Mouse (Mus musculus): ENCODE data around the gene Rgp1. TPM values are rescaled to one million over a fixed set of nuclear protein-coding genes. Genes with fewer than 3 reads are reported as not detected.

Gene Rgp1
- polyA plus RNA-seq, 1 experiment, result 114 TPM

GRCm38 (mm10) chr4:43571395-43572045 lies 7.0 kb upstream of the Rgp1 start:
- peaks cover 63% of the 10 kb centered on the region for H3K36me3 ChIP-seq (ENCODE audit: control insufficient read depth, insufficient read depth, low read length)
- DNase-seq, result no peak
- H3K27me3 ChIP-seq (ENCODE audit: control insufficient read depth, insufficient read depth, low read length), result no peaks in the 10 kb centered on the region
- no peak overlapping the region for H3K27ac ChIP-seq (ENCODE audit: control insufficient read depth, insufficient read depth, low read length)
- TF ChIP-seq POLR2A (IDR thresholded peaks at IDR 0.05; ENCODE audit: control insufficient read depth, extremely low read depth, insufficient read depth, low read length, poor library complexity) (no peak), CTCF (IDR thresholded peaks at IDR 0.05; ENCODE audit: borderline replicate concordance, control insufficient read depth, extremely low read depth, insufficient read depth, low read length, poor library complexity) (no peak)
- 84% methylated on average over 6 of the region's 6 CpGs for WGBS
- H3K4me1 ChIP-seq (replicated peaks; ENCODE audit: control insufficient read depth, insufficient read depth, low read length), result peaks cover 2% of the 10 kb centered on the region
- H3K4me3 ChIP-seq (ENCODE audit: control insufficient read depth, insufficient read depth, low read length), result no peak overlapping the region

GRCm38 (mm10) chr4:43573561-43573960 lies 5.0 kb upstream of the Rgp1 start:
- no peak for TF ChIP-seq CTCF (IDR thresholded peaks at IDR 0.05; ENCODE audit: borderline replicate concordance, control insufficient read depth, extremely low read depth, insufficient read depth, low read length, poor library complexity)
- TF ChIP-seq POLR2A (IDR thresholded peaks at IDR 0.05; ENCODE audit: control insufficient read depth, extremely low read depth, insufficient read depth, low read length, poor library complexity), result no peak
- H3K4me1 ChIP-seq (replicated peaks; ENCODE audit: control insufficient read depth, insufficient read depth, low read length), result peaks cover 14% of the 10 kb centered on the region
- no peak overlapping the region for H3K27ac ChIP-seq (ENCODE audit: control insufficient read depth, insufficient read depth, low read length)
- H3K27me3 ChIP-seq (ENCODE audit: control insufficient read depth, insufficient read depth, low read length), result no peaks in the 10 kb centered on the region
- no peak overlapping the region for H3K4me3 ChIP-seq (ENCODE audit: control insufficient read depth, insufficient read depth, low read length)
- WGBS, result 95% methylated on average over 4 of the region's 4 CpGs
- DNase-seq, result no peak
- H3K36me3 ChIP-seq (ENCODE audit: control insufficient read depth, insufficient read depth, low read length), result peaks cover 44% of the 10 kb centered on the region

- 91% methylated on average over 2 of the region's 2 CpGs for WGBS
- no peak for DNase-seq
Observed at GRCm38 (mm10) chr4:43575356-43575755, 3.2 kb upstream of the Rgp1 start.

GRCm38 (mm10) chr4:43577237-43577881 lies 1.2 kb upstream of the Rgp1 start:
- no peak for DNase-seq
- TF ChIP-seq POLR2A (IDR thresholded peaks at IDR 0.05; ENCODE audit: control insufficient read depth, extremely low read depth, insufficient read depth, low read length, poor library complexity), result no peak
- no peak for TF ChIP-seq CTCF (IDR thresholded peaks at IDR 0.05; ENCODE audit: borderline replicate concordance, control insufficient read depth, extremely low read depth, insufficient read depth, low read length, poor library complexity)
- H3K27me3 ChIP-seq (ENCODE audit: control insufficient read depth, insufficient read depth, low read length), result no peaks in the 10 kb centered on the region
- H3K36me3 ChIP-seq (ENCODE audit: control insufficient read depth, insufficient read depth, low read length), result peaks cover 13% of the 10 kb centered on the region
- H3K4me1 ChIP-seq (replicated peaks; ENCODE audit: control insufficient read depth, insufficient read depth, low read length), result peaks cover 19% of the 10 kb centered on the region
- peak overlapping the region; percentile 95; the same call in 1 of the 2 replicates for H3K4me3 ChIP-seq (ENCODE audit: control insufficient read depth, insufficient read depth, low read length)
- H3K27ac ChIP-seq (ENCODE audit: control insufficient read depth, insufficient read depth, low read length), result no peak overlapping the region
- 8% methylated on average over 8 of the region's 8 CpGs for WGBS

More at GRCm38 (mm10) chr4:43575356-43575755, 3.2 kb upstream of the Rgp1 start:
- Histone ChIP-seq H3K27ac (ENCODE audit: control insufficient read depth, insufficient read depth, low read length) (no peak overlapping the region), H3K4me3 (ENCODE audit: control insufficient read depth, insufficient read depth, low read length) (no peak overlapping the region), H3K36me3 (ENCODE audit: control insufficient read depth, insufficient read depth, low read length) (peaks cover 29% of the 10 kb centered on the region), H3K4me1 (replicated peaks; ENCODE audit: control insufficient read depth, insufficient read depth, low read length) (peaks cover 19% of the 10 kb centered on the region), H3K27me3 (ENCODE audit: control insufficient read depth, insufficient read depth, low read length) (no peaks in the 10 kb centered on the region)
- no peak for TF ChIP-seq POLR2A (IDR thresholded peaks at IDR 0.05; ENCODE audit: control insufficient read depth, extremely low read depth, insufficient read depth, low read length, poor library complexity)

GRCm38 (mm10) chr4:43579256-43579655 lies 741 bp downstream of the Rgp1 start:
- peak overlapping the region; percentile 11; the same call in 1 of the 2 replicates for H3K27ac ChIP-seq (ENCODE audit: control insufficient read depth, insufficient read depth, low read length)
- no peaks in the 10 kb centered on the region for H3K27me3 ChIP-seq (ENCODE audit: control insufficient read depth, insufficient read depth, low read length)
- WGBS, result 5% methylated on average over 10 of the region's 10 CpGs
- peaks cover 5% of the 10 kb centered on the region; the same call in 1 of the 2 replicates for H3K36me3 ChIP-seq (ENCODE audit: control insufficient read depth, insufficient read depth, low read length)
- peak overlapping the region; percentile 95 for H3K4me3 ChIP-seq (ENCODE audit: control insufficient read depth, insufficient read depth, low read length)
- DNase-seq, result no peak
- H3K4me1 ChIP-seq (replicated peaks; ENCODE audit: control insufficient read depth, insufficient read depth, low read length), result peaks cover 19% of the 10 kb centered on the region
- TF ChIP-seq POLR2A (IDR thresholded peaks at IDR 0.05; ENCODE audit: control insufficient read depth, extremely low read depth, insufficient read depth, low read length, poor library complexity) (no peak), CTCF (IDR thresholded peaks at IDR 0.05; ENCODE audit: borderline replicate concordance, control insufficient read depth, extremely low read depth, insufficient read depth, low read length, poor library complexity) (no peak)

GRCm38 (mm10) chr4:43579731-43580130 lies 1.2 kb downstream of the Rgp1 start:
- 74% methylated on average over 6 of the region's 6 CpGs for WGBS
- H3K36me3 ChIP-seq (ENCODE audit: control insufficient read depth, insufficient read depth, low read length), result peaks cover 5% of the 10 kb centered on the region; the same call in 1 of the 2 replicates
- no peak for TF ChIP-seq POLR2A (IDR thresholded peaks at IDR 0.05; ENCODE audit: control insufficient read depth, extremely low read depth, insufficient read depth, low read length, poor library complexity)
- TF ChIP-seq CTCF (IDR thresholded peaks at IDR 0.05; ENCODE audit: borderline replicate concordance, control insufficient read depth, extremely low read depth, insufficient read depth, low read length, poor library complexity), result no peak
- no peak overlapping the region for H3K27ac ChIP-seq (ENCODE audit: control insufficient read depth, insufficient read depth, low read length)
- no peak for DNase-seq
- H3K27me3 ChIP-seq (ENCODE audit: control insufficient read depth, insufficient read depth, low read length), result no peaks in the 10 kb centered on the region
- H3K4me3 ChIP-seq (ENCODE audit: control insufficient read depth, insufficient read depth, low read length), result no peak overlapping the region
- peaks cover 19% of the 10 kb centered on the region for H3K4me1 ChIP-seq (replicated peaks; ENCODE audit: control insufficient read depth, insufficient read depth, low read length)
